Mouse (Mus musculus): Measurements from ENCODE around the gene Gfap. TPM values are rescaled to one million over a fixed set of nuclear protein-coding genes. Genes with fewer than 3 reads are reported as not detected.

The Gfap gene
- polyA plus RNA-seq, 1 experiment from 2014 or later, result 1.3 TPM

- H3K27ac ChIP-seq (ENCODE audit: low read length), result no peak overlapping the region
Observed at GRCm38 (mm10) chr11:102936272-102936671, 35.6 kb upstream of the Gfap start.

GRCm38 (mm10) chr11:102930672-102931071 is 30.0 kb upstream of the Gfap start:
- H3K9ac ChIP-seq (replicated peaks; ENCODE audit: low read depth, low read length), result no peak overlapping the region
- 90% methylated on average over 10 of the region's 10 CpGs for WGBS
- no peak overlapping the region for H3K4me2 ChIP-seq (ENCODE audit: low read length)
- no peaks in the 10 kb centered on the region for H3K36me3 ChIP-seq (ENCODE audit: control insufficient read depth, insufficient read depth)
- H3K4me1 ChIP-seq (replicated peaks; ENCODE audit: control insufficient read depth, insufficient read depth, low read length), result no peaks in the 10 kb centered on the region
- no peak for ATAC-seq
- no peaks in the 10 kb centered on the region for H3K27me3 ChIP-seq (replicated peaks; ENCODE audit: control insufficient read depth, insufficient read depth, low read length)
- H3K27ac ChIP-seq (ENCODE audit: low read length), result no peak overlapping the region
- no peaks in the 10 kb centered on the region for H3K9me3 ChIP-seq (ENCODE audit: control insufficient read depth, low read length)
- no peak overlapping the region for H3K4me3 ChIP-seq (replicated peaks; ENCODE audit: low read length)

More at GRCm38 (mm10) chr11:102936272-102936671, 35.6 kb upstream of the Gfap start:
- no peak overlapping the region for H3K4me2 ChIP-seq (ENCODE audit: low read length)
- H3K27me3 ChIP-seq (replicated peaks; ENCODE audit: control insufficient read depth, insufficient read depth, low read length), result no peaks in the 10 kb centered on the region
- 38% methylated on average over 4 of the region's 4 CpGs for WGBS
- H3K4me1 ChIP-seq (replicated peaks; ENCODE audit: control insufficient read depth, insufficient read depth, low read length), result no peaks in the 10 kb centered on the region; the same call in 1 of the 2 replicates
- H3K9ac ChIP-seq (replicated peaks; ENCODE audit: low read depth, low read length), result no peak overlapping the region
- no peak for ATAC-seq
- H3K36me3 ChIP-seq (ENCODE audit: control insufficient read depth, insufficient read depth), result no peaks in the 10 kb centered on the region
- H3K4me3 ChIP-seq (replicated peaks; ENCODE audit: low read length), result no peak overlapping the region
- H3K9me3 ChIP-seq (ENCODE audit: control insufficient read depth, low read length), result no peaks in the 10 kb centered on the region

- 2% methylated on average over 10 of the region's 10 CpGs for WGBS
- peak overlapping the region; percentile 76 for H3K27ac ChIP-seq (ENCODE audit: low read length)
- H3K27me3 ChIP-seq (replicated peaks; ENCODE audit: control insufficient read depth, insufficient read depth, low read length), result no peaks in the 10 kb centered on the region
- peak overlapping the region; percentile 50 for H3K4me3 ChIP-seq (replicated peaks; ENCODE audit: low read length)
- H3K4me2 ChIP-seq (ENCODE audit: low read length), result peak overlapping the region; percentile 58
- H3K36me3 ChIP-seq (ENCODE audit: control insufficient read depth, insufficient read depth), result no peaks in the 10 kb centered on the region
- H3K9ac ChIP-seq (replicated peaks; ENCODE audit: low read depth, low read length), result peak overlapping the region; percentile 55
- ATAC-seq, result peak; percentile 48; the same call in 1 of the 2 replicates
- peaks cover 11% of the 10 kb centered on the region for H3K4me1 ChIP-seq (replicated peaks; ENCODE audit: control insufficient read depth, insufficient read depth, low read length)
- H3K9me3 ChIP-seq (ENCODE audit: control insufficient read depth, low read length), result no peaks in the 10 kb centered on the region
Observed at GRCm38 (mm10) chr11:102925351-102925717, 24.6 kb upstream of the Gfap start.

GRCm38 (mm10) chr11:102924557-102925350 is 24.0 kb upstream of the Gfap start, which contains the start of gene Kif18b:
Gene Kif18b (minus strand): TSS chr11:102925124.
- Histone ChIP-seq H3K9me3 (ENCODE audit: control insufficient read depth, low read length) (no peaks in the 10 kb centered on the region), H3K4me3 (replicated peaks; ENCODE audit: low read length) (peak within 1 kb of the TSS; percentile 50), H3K27me3 (replicated peaks; ENCODE audit: control insufficient read depth, insufficient read depth, low read length) (no peaks in the 10 kb centered on the region), H3K9ac (replicated peaks; ENCODE audit: low read depth, low read length) (peak within 1 kb of the TSS; percentile 55), H3K27ac (ENCODE audit: low read length) (peak within 1 kb of the TSS; percentile 76), H3K4me1 (replicated peaks; ENCODE audit: control insufficient read depth, insufficient read depth, low read length) (peaks cover 11% of the 10 kb centered on the region), H3K36me3 (ENCODE audit: control insufficient read depth, insufficient read depth) (no peaks in the 10 kb centered on the region), H3K4me2 (ENCODE audit: low read length) (peak within 1 kb of the TSS; percentile 58)
- ATAC-seq, result peak; percentile 95
- under 1% methylated on average over 62 of the region's 62 CpGs for WGBS

- H3K4me3 ChIP-seq (replicated peaks; ENCODE audit: low read length), result no peak overlapping the region
- ATAC-seq, result no peak
- H3K4me2 ChIP-seq (ENCODE audit: low read length), result no peak overlapping the region
- 0 out of 2 replicates have a peak overlapping the region, but pooled peaks have one; percentile 25 for H3K9ac ChIP-seq (replicated peaks; ENCODE audit: low read depth, low read length)
- H3K36me3 ChIP-seq (ENCODE audit: control insufficient read depth, insufficient read depth), result no peaks in the 10 kb centered on the region
- peaks cover 11% of the 10 kb centered on the region for H3K4me1 ChIP-seq (replicated peaks; ENCODE audit: control insufficient read depth, insufficient read depth, low read length)
- H3K9me3 ChIP-seq (ENCODE audit: control insufficient read depth, low read length), result no peaks in the 10 kb centered on the region
- no peaks in the 10 kb centered on the region for H3K27me3 ChIP-seq (replicated peaks; ENCODE audit: control insufficient read depth, insufficient read depth, low read length)
- no peak overlapping the region for H3K27ac ChIP-seq (ENCODE audit: low read length)
- 71% methylated on average over 6 of the region's 6 CpGs for WGBS
Observed at GRCm38 (mm10) chr11:102921491-102921890, 20.8 kb upstream of the Gfap start.

GRCm38 (mm10) chr11:102918077-102918476 is 17.4 kb upstream of the Gfap start:
- H3K4me3 ChIP-seq (replicated peaks; ENCODE audit: low read length), result no peak overlapping the region
- WGBS, result 92% methylated on average over 4 of the region's 4 CpGs
- no peaks in the 10 kb centered on the region for H3K9me3 ChIP-seq (ENCODE audit: control insufficient read depth, low read length)
- H3K4me2 ChIP-seq (ENCODE audit: low read length), result no peak overlapping the region
- no peak for ATAC-seq
- H3K9ac ChIP-seq (replicated peaks; ENCODE audit: low read depth, low read length), result no peak overlapping the region
- no peaks in the 10 kb centered on the region for H3K36me3 ChIP-seq (ENCODE audit: control insufficient read depth, insufficient read depth)
- H3K4me1 ChIP-seq (replicated peaks; ENCODE audit: control insufficient read depth, insufficient read depth, low read length), result peaks cover 5% of the 10 kb centered on the region; the same call in 1 of the 2 replicates
- H3K27ac ChIP-seq (ENCODE audit: low read length), result no peak overlapping the region
- no peaks in the 10 kb centered on the region for H3K27me3 ChIP-seq (replicated peaks; ENCODE audit: control insufficient read depth, insufficient read depth, low read length)

- no peak for ATAC-seq
- H3K4me1 ChIP-seq (replicated peaks; ENCODE audit: control insufficient read depth, insufficient read depth, low read length), result no peaks in the 10 kb centered on the region
- H3K36me3 ChIP-seq (ENCODE audit: control insufficient read depth, insufficient read depth), result no peaks in the 10 kb centered on the region
Observed at GRCm38 (mm10) chr11:102915380-102915779, 14.7 kb upstream of the Gfap start.

GRCm38 (mm10) chr11:102911376-102911775 is 10.7 kb upstream of the Gfap start:
- Histone ChIP-seq H3K4me2 (ENCODE audit: low read length) (no peak overlapping the region), H3K27me3 (replicated peaks; ENCODE audit: control insufficient read depth, insufficient read depth, low read length) (no peaks in the 10 kb centered on the region), H3K27ac (ENCODE audit: low read length) (no peak overlapping the region), H3K9ac (replicated peaks; ENCODE audit: low read depth, low read length) (no peak overlapping the region), H3K9me3 (ENCODE audit: control insufficient read depth, low read length) (no peaks in the 10 kb centered on the region), H3K4me1 (replicated peaks; ENCODE audit: control insufficient read depth, insufficient read depth, low read length) (no peaks in the 10 kb centered on the region), H3K36me3 (ENCODE audit: control insufficient read depth, insufficient read depth) (0 out of 2 replicates have a peak, but pooled peaks cover 3% of the 10 kb centered on the region), H3K4me3 (replicated peaks; ENCODE audit: low read length) (no peak overlapping the region)
- ATAC-seq, result no peak
- WGBS, result 65% methylated on average over 7 of the region's 7 CpGs

More at GRCm38 (mm10) chr11:102915380-102915779, 14.7 kb upstream of the Gfap start:
- no peak overlapping the region for H3K4me3 ChIP-seq (replicated peaks; ENCODE audit: low read length)
- no peaks in the 10 kb centered on the region for H3K9me3 ChIP-seq (ENCODE audit: control insufficient read depth, low read length)
- no peak overlapping the region for H3K4me2 ChIP-seq (ENCODE audit: low read length)
- no peaks in the 10 kb centered on the region for H3K27me3 ChIP-seq (replicated peaks; ENCODE audit: control insufficient read depth, insufficient read depth, low read length)
- 89% methylated on average over 9 of the region's 9 CpGs for WGBS
- no peak overlapping the region for H3K9ac ChIP-seq (replicated peaks; ENCODE audit: low read depth, low read length)
- H3K27ac ChIP-seq (ENCODE audit: low read length), result no peak overlapping the region

GRCm38 (mm10) chr11:102903654-102904053 is 2.9 kb upstream of the Gfap start:
- Histone ChIP-seq H3K9me3 (ENCODE audit: control insufficient read depth, low read length) (no peaks in the 10 kb centered on the region), H3K4me3 (replicated peaks; ENCODE audit: low read length) (no peak overlapping the region), H3K9ac (replicated peaks; ENCODE audit: low read depth, low read length) (no peak overlapping the region), H3K27ac (ENCODE audit: low read length) (no peak overlapping the region), H3K36me3 (ENCODE audit: control insufficient read depth, insufficient read depth) (0 out of 2 replicates have a peak, but pooled peaks cover 3% of the 10 kb centered on the region), H3K4me1 (replicated peaks; ENCODE audit: control insufficient read depth, insufficient read depth, low read length) (peaks cover 3% of the 10 kb centered on the region; the same call in 1 of the 2 replicates), H3K27me3 (replicated peaks; ENCODE audit: control insufficient read depth, insufficient read depth, low read length) (no peaks in the 10 kb centered on the region), H3K4me2 (ENCODE audit: low read length) (no peak overlapping the region)
- 84% methylated on average over 7 of the region's 7 CpGs for WGBS
- ATAC-seq, result no peak
